Mouse (Mus musculus): ENCODE data around the gene Shkbp1. TPM values are rescaled to one million over a fixed set of nuclear protein-coding genes. Genes with fewer than 3 reads are reported as not detected.

Shkbp1 gene
- polyA plus RNA-seq, 1 experiment from 2014 or later: 85.4 TPM

GRCm38 (mm10) chr7:27305091-27305730 is 50.6 kb downstream of the Shkbp1 start:
- H3K4me1 ChIP-seq: peaks cover 6% of the 10 kb centered on the region
- 0 out of 2 replicates have a peak, but pooled peaks cover 11% of the 10 kb centered on the region for H3K27me3 ChIP-seq
- H3K36me3 ChIP-seq (ENCODE audit: poor library complexity, severe bottlenecking): no peaks in the 10 kb centered on the region
- 91% methylated on average over 17 of the region's 17 CpGs for WGBS
- ATAC-seq: no peak
- H3K9me3 ChIP-seq (replicated peaks): no peaks in the 10 kb centered on the region
- no peak overlapping the region for H3K27ac ChIP-seq
- no peak overlapping the region for H3K4me2 ChIP-seq
- H3K4me3 ChIP-seq: no peak overlapping the region
- no peak overlapping the region for H3K9ac ChIP-seq

GRCm38 (mm10) chr7:27302172-27302571 is 53.6 kb downstream of the Shkbp1 start:
- no peaks in the 10 kb centered on the region for H3K9me3 ChIP-seq (replicated peaks)
- H3K4me3 ChIP-seq: no peak overlapping the region
- H3K27ac ChIP-seq: no peak overlapping the region
- 0 out of 2 replicates have a peak, but pooled peaks cover 3% of the 10 kb centered on the region for H3K27me3 ChIP-seq
- 9% methylated on average over 11 of the region's 11 CpGs for WGBS
- no peaks in the 10 kb centered on the region for H3K36me3 ChIP-seq (ENCODE audit: poor library complexity, severe bottlenecking)
- H3K4me2 ChIP-seq: no peak overlapping the region
- no peaks in the 10 kb centered on the region for H3K4me1 ChIP-seq
- H3K9ac ChIP-seq: no peak overlapping the region
- no peak for ATAC-seq

GRCm38 (mm10) chr7:27300801-27301200 is 55.0 kb downstream of the Shkbp1 start:
- Histone ChIP-seq H3K4me3 (no peak overlapping the region), H3K27ac (no peak overlapping the region), H3K4me2 (no peak overlapping the region), H3K9ac (no peak overlapping the region), H3K36me3 (ENCODE audit: poor library complexity, severe bottlenecking) (no peaks in the 10 kb centered on the region), H3K9me3 (replicated peaks) (no peaks in the 10 kb centered on the region), H3K4me1 (no peaks in the 10 kb centered on the region), H3K27me3 (0 out of 2 replicates have a peak, but pooled peaks cover 3% of the 10 kb centered on the region)
- ATAC-seq: no peak
- WGBS: 87% methylated on average over 5 of the region's 5 CpGs

- no peak overlapping the region for H3K9ac ChIP-seq
These were observed 55.5 kb downstream of the Shkbp1 start for GRCm38 (mm10) chr7:27300351-27300750.

GRCm38 (mm10) chr7:27298816-27299215 is 57.0 kb downstream of the Shkbp1 start:
- Histone ChIP-seq H3K9ac (no peak overlapping the region), H3K36me3 (ENCODE audit: poor library complexity, severe bottlenecking) (no peaks in the 10 kb centered on the region), H3K27me3 (0 out of 2 replicates have a peak, but pooled peaks cover 3% of the 10 kb centered on the region), H3K27ac (no peak overlapping the region), H3K9me3 (replicated peaks) (no peaks in the 10 kb centered on the region), H3K4me3 (no peak overlapping the region), H3K4me2 (no peak overlapping the region), H3K4me1 (no peaks in the 10 kb centered on the region)
- no peak for ATAC-seq
- 88% methylated on average over 6 of the region's 6 CpGs for WGBS

More at GRCm38 (mm10) chr7:27300351-27300750, 55.5 kb downstream of the Shkbp1 start:
- no peaks in the 10 kb centered on the region for H3K4me1 ChIP-seq
- ATAC-seq: no peak
- no peaks in the 10 kb centered on the region for H3K36me3 ChIP-seq (ENCODE audit: poor library complexity, severe bottlenecking)
- WGBS: 87% methylated on average over 4 of the region's 4 CpGs
- no peaks in the 10 kb centered on the region for H3K9me3 ChIP-seq (replicated peaks)
- no peak overlapping the region for H3K4me2 ChIP-seq
- no peak overlapping the region for H3K27ac ChIP-seq
- 0 out of 2 replicates have a peak, but pooled peaks cover 3% of the 10 kb centered on the region for H3K27me3 ChIP-seq
- no peak overlapping the region for H3K4me3 ChIP-seq

GRCm38 (mm10) chr7:27298033-27298610 is 57.7 kb downstream of the Shkbp1 start:
- H3K9ac ChIP-seq: no peak overlapping the region
- no peaks in the 10 kb centered on the region for H3K9me3 ChIP-seq (replicated peaks)
- WGBS: 91% methylated on average over 16 of the region's 16 CpGs
- 0 out of 2 replicates have a peak, but pooled peaks cover 3% of the 10 kb centered on the region for H3K27me3 ChIP-seq
- H3K27ac ChIP-seq: no peak overlapping the region
- no peaks in the 10 kb centered on the region for H3K36me3 ChIP-seq (ENCODE audit: poor library complexity, severe bottlenecking)
- H3K4me2 ChIP-seq: no peak overlapping the region
- no peak overlapping the region for H3K4me3 ChIP-seq
- H3K4me1 ChIP-seq: no peaks in the 10 kb centered on the region
- ATAC-seq: no peak

- WGBS: 88% methylated on average over 4 of the region's 4 CpGs
- ATAC-seq: no peak
- no peaks in the 10 kb centered on the region for H3K4me1 ChIP-seq
- H3K27ac ChIP-seq: no peak overlapping the region
- no peak overlapping the region for H3K4me2 ChIP-seq
- H3K9me3 ChIP-seq (replicated peaks): no peaks in the 10 kb centered on the region
- no peaks in the 10 kb centered on the region for H3K27me3 ChIP-seq
- H3K36me3 ChIP-seq (ENCODE audit: poor library complexity, severe bottlenecking): no peaks in the 10 kb centered on the region
- no peak overlapping the region for H3K4me3 ChIP-seq
- no peak overlapping the region for H3K9ac ChIP-seq
These were observed 59.3 kb downstream of the Shkbp1 start for GRCm38 (mm10) chr7:27296518-27296917.

- no peaks in the 10 kb centered on the region for H3K9me3 ChIP-seq (replicated peaks)
- H3K4me1 ChIP-seq: no peaks in the 10 kb centered on the region
- no peak overlapping the region for H3K9ac ChIP-seq
- no peaks in the 10 kb centered on the region for H3K36me3 ChIP-seq (ENCODE audit: poor library complexity, severe bottlenecking)
- no peaks in the 10 kb centered on the region for H3K27me3 ChIP-seq
- H3K27ac ChIP-seq: no peak overlapping the region
- no peak for ATAC-seq
- 75% methylated on average over 4 of the region's 4 CpGs for WGBS
- H3K4me2 ChIP-seq: no peak overlapping the region
- no peak overlapping the region for H3K4me3 ChIP-seq
These were observed 59.9 kb downstream of the Shkbp1 start for GRCm38 (mm10) chr7:27295956-27296355.

Other genes starting within 250 kb of the Shkbp1 start
- not detected in 2 replicates for gene Cyp2f2, start 236.1 kb downstream of the Shkbp1 start, polyA plus RNA-seq (2015; fragmentation: Nextera tagmentation; extraction: Ambion mirVana)
- 0.17 TPM in 1 of 2 replicates, not detected in the other for gene Cyp2t4, start 202.3 kb downstream of the Shkbp1 start, polyA plus RNA-seq (2015; fragmentation: Nextera tagmentation; extraction: Ambion mirVana)
- gene Egln2, start 189.2 kb downstream of the Shkbp1 start, polyA plus RNA-seq (2015; fragmentation: Nextera tagmentation; extraction: Ambion mirVana): 86.9 and 87.3 TPM in 2 replicates
- gene Rab4b, start 177.1 kb downstream of the Shkbp1 start, polyA plus RNA-seq (2015; fragmentation: Nextera tagmentation; extraction: Ambion mirVana): 77.4 and 80.0 TPM in 2 replicates
- not detected in 2 replicates for gene Gm21983, start 174.9 kb downstream of the Shkbp1 start, polyA plus RNA-seq (2015; fragmentation: Nextera tagmentation; extraction: Ambion mirVana)
- 4.3 and 6.2 TPM in 2 replicates for gene Mia, start 174.9 kb downstream of the Shkbp1 start, polyA plus RNA-seq (2015; fragmentation: Nextera tagmentation; extraction: Ambion mirVana)
- 4.2 and 4.4 TPM in 2 replicates for gene BC024978, start 160.2 kb downstream of the Shkbp1 start, polyA plus RNA-seq (2015; fragmentation: Nextera tagmentation; extraction: Ambion mirVana)
- 269 and 280 TPM in 2 replicates for gene Snrpa, start 159.7 kb downstream of the Shkbp1 start, polyA plus RNA-seq (2015; fragmentation: Nextera tagmentation; extraction: Ambion mirVana)
- gene Itpkc, start 127.4 kb downstream of the Shkbp1 start, polyA plus RNA-seq (2015; fragmentation: Nextera tagmentation; extraction: Ambion mirVana): 4.6 and 5.4 TPM in 2 replicates
- 22.3 and 25.5 TPM in 2 replicates for gene Coq8b, start 123.0 kb downstream of the Shkbp1 start, polyA plus RNA-seq (2015; fragmentation: Nextera tagmentation; extraction: Ambion mirVana)
- gene Numbl, start 97.6 kb downstream of the Shkbp1 start, polyA plus RNA-seq (2015; fragmentation: Nextera tagmentation; extraction: Ambion mirVana): 31.1 and 32.3 TPM in 2 replicates
- 10.5 and 13.4 TPM in 2 replicates for gene Ltbp4, start 18.3 kb downstream of the Shkbp1 start, polyA plus RNA-seq (2015; fragmentation: Nextera tagmentation; extraction: Ambion mirVana)
- 0.62 TPM in 1 of 2 replicates, not detected in the other for gene Gm20479, start 1.4 kb upstream of the Shkbp1 start, polyA plus RNA-seq (2015; fragmentation: Nextera tagmentation; extraction: Ambion mirVana)
- gene Sptbn4, start 91.7 kb upstream of the Shkbp1 start, polyA plus RNA-seq (2015; fragmentation: Nextera tagmentation; extraction: Ambion mirVana): 0.43 and 0.71 TPM in 2 replicates
- gene Blvrb, start 92.0 kb upstream of the Shkbp1 start, polyA plus RNA-seq (2015; fragmentation: Nextera tagmentation; extraction: Ambion mirVana): 16.8 and 17.3 TPM in 2 replicates
- 18.8 and 19.2 TPM in 2 replicates for gene Sertad3, start 117.7 kb upstream of the Shkbp1 start, polyA plus RNA-seq (2015; fragmentation: Nextera tagmentation; extraction: Ambion mirVana)
- gene Sertad1, start 130.9 kb upstream of the Shkbp1 start, polyA plus RNA-seq (2015; fragmentation: Nextera tagmentation; extraction: Ambion mirVana): 8.5 and 8.7 TPM in 2 replicates
- 1.5 and 1.8 TPM in 2 replicates for gene Prx, start 143.3 kb upstream of the Shkbp1 start, polyA plus RNA-seq (2015; fragmentation: Nextera tagmentation; extraction: Ambion mirVana)
- 0.50 and 0.56 TPM in 2 replicates for gene Hipk4, start 167.2 kb upstream of the Shkbp1 start, polyA plus RNA-seq (2015; fragmentation: Nextera tagmentation; extraction: Ambion mirVana)
- 68.2 and 72.8 TPM in 2 replicates for gene Pld3, start 197.2 kb upstream of the Shkbp1 start, polyA plus RNA-seq (2015; fragmentation: Nextera tagmentation; extraction: Ambion mirVana)
- 35.1 and 36.5 TPM in 2 replicates for gene 2310022A10Rik, start 197.2 kb upstream of the Shkbp1 start, polyA plus RNA-seq (2015; fragmentation: Nextera tagmentation; extraction: Ambion mirVana)
- gene Akt2, start 235.5 kb upstream of the Shkbp1 start, polyA plus RNA-seq (2015; fragmentation: Nextera tagmentation; extraction: Ambion mirVana): 75.2 and 82.2 TPM in 2 replicates